Comparison of ENCODE assay signal across 8 mouse cellular contexts in genomic region chr8:44937905-44938642, GRCm38 (mm10). TPM values are rescaled to one million over a fixed set of nuclear protein-coding genes. Genes with fewer than 3 reads are reported as not detected.
DNase-seq lines count a peak whose midpoint lies in the region; ATAC-seq and TF ChIP-seq lines count a peak whose summit lies in the region.

No protein-coding gene starts in this region.

- no peaks in the 10 kb centered on the region for H3K9me3 ChIP-seq in hindbrain, embryonic 15.5 days
- H3K9me3 ChIP-seq in lung, postnatal 0 days (ENCODE audit: low read length), result no peaks in the 10 kb centered on the region

- ATAC-seq in hindbrain, embryonic 15.5 days (ENCODE audit: low FRiP score, low read depth), result peak; percentile 82
- ATAC-seq in lung, postnatal 0 days, result peak; percentile 84

- no peaks in the 10 kb centered on the region for H3K27me3 ChIP-seq in hindbrain, embryonic 15.5 days
- H3K27me3 ChIP-seq in lung, postnatal 0 days (replicated peaks; ENCODE audit: insufficient read depth, low read length), result no peaks in the 10 kb centered on the region

- WGBS in hindbrain, embryonic 15.5 days, result under 1% methylated on average over 79 of the region's 87 CpGs
- 2% methylated on average over 78 of the region's 87 CpGs for WGBS in lung, postnatal 0 days

- DNase-seq in ZHBTc4 (ENCODE audit: low read depth, low spot score), result peak; percentile 95
- peak; percentile 79 to 93 for DNase-seq in cerebellum, postnatal 4 days (ENCODE audit: low spot score in 2 of 2)
- peak; percentile 73 to 82 for DNase-seq in gastrocnemius, adult 8-10 months (ENCODE audit: low spot score in 2 of 2)
- peak; percentile 88 to 89 for DNase-seq in layer of hippocampus, postnatal 36 days
- peak; percentile 95 for DNase-seq in lung, postnatal 0 days (ENCODE audit: low spot score)
- peak; percentile 40 for DNase-seq in retina, adult 2 months (ENCODE audit: low read depth, low spot score)
- DNase-seq in urinary bladder, postnatal 14 days (ENCODE audit: low spot score), result peak; percentile 95

- peak overlapping the region; percentile 84 for H3K4me3 ChIP-seq in hindbrain, embryonic 15.5 days
- peak overlapping the region; percentile 75 for H3K4me3 ChIP-seq in lung, postnatal 0 days (ENCODE audit: low read depth, low read length)

- peak; percentile 51 for TF ChIP-seq CTCF in lung, postnatal 0 days (IDR thresholded peaks at IDR 0.05)

- H3K9ac ChIP-seq in hindbrain, embryonic 15.5 days, result peak overlapping the region; percentile 63
- peak overlapping the region; percentile 56 for H3K9ac ChIP-seq in lung, postnatal 0 days (replicated peaks; ENCODE audit: low read depth)

- no peaks in the 10 kb centered on the region for H3K36me3 ChIP-seq in hindbrain, embryonic 15.5 days
- no peaks in the 10 kb centered on the region for H3K36me3 ChIP-seq in lung, postnatal 0 days (ENCODE audit: insufficient read depth, low read length)

- H3K27ac ChIP-seq in hindbrain, embryonic 15.5 days (replicated peaks), result peak overlapping the region; percentile 90
- H3K27ac ChIP-seq in lung, postnatal 0 days (ENCODE audit: low read length), result peak overlapping the region; percentile 80

- no peak for TF ChIP-seq EP300 in lung, postnatal 0 days (IDR thresholded peaks at IDR 0.05)

- peaks cover 19% of the 10 kb centered on the region for H3K4me1 ChIP-seq in hindbrain, embryonic 15.5 days (replicated peaks)
- peaks cover 6% of the 10 kb centered on the region; the same call in 1 of the 2 replicates for H3K4me1 ChIP-seq in lung, postnatal 0 days (ENCODE audit: insufficient read depth, low read depth, low read length)

- H3K4me2 ChIP-seq in hindbrain, embryonic 15.5 days, result peak overlapping the region; percentile 84
- H3K4me2 ChIP-seq in lung, postnatal 0 days (replicated peaks; ENCODE audit: low read depth, low read length), result peak overlapping the region; percentile 86

RNA-seq across cellular contexts. Expression of gene Fat1, which starts 2.8 kb away (rescaled TPM):
- total RNA-seq in gastrocnemius, adult 8-10 months (2022), result 1 to 10 TPM; 1.5 to 2.1 (median 2.0) TPM
- polyA plus RNA-seq in hindbrain, embryonic 15.5 days (2015; fragmentation: Nextera tagmentation; extraction: Ambion mirVana), result 14.6 and 15.8 TPM in 2 replicates
- total RNA-seq in layer of hippocampus, postnatal 36 days (2021), result 10 to 100 TPM; 21.6 to 27.6 TPM
- polyA plus RNA-seq in lung, postnatal 0 days (2015; fragmentation: Nextera tagmentation; extraction: Ambion mirVana), result 7.2 and 7.3 TPM in 2 replicates

Comparison
In these comparisons a context has a peak if more than half of its experiments do, and no peak if none do; other contexts are left out.
1. Peak in every context shown above with its lines: DNase-seq, ATAC-seq, H3K4me3 ChIP-seq and H3K27ac ChIP-seq.
2. DNase-seq: peak in every context shown above with its lines; median percentile 95 in ZHBTc4; 95 in lung, postnatal 0 days; 95 in urinary bladder, postnatal 14 days; 88 in layer of hippocampus, postnatal 36 days; 86 in cerebellum, postnatal 4 days; 78 in gastrocnemius, adult 8-10 months; 40 in retina, adult 2 months.
3. RNA of gene Fat1, which starts 2.8 kb away (total RNA-seq): 21.6 to 27.6 TPM in layer of hippocampus, postnatal 36 days; 1.5 to 2.1 TPM in gastrocnemius, adult 8-10 months; every median in the first group is over 4 times any median in the second.